Mouse (Mus musculus) lung, adult 2 months (tissue): ENCODE data around the gene Rpl37.

Experiments used
- CTCF ChIP-seq: fragments of 200-500 bp; IDR thresholded peaks from 2 replicates; pipeline ENCODE4 v1.5.1; 2011; ENCODE audit warnings: mild to moderate bottlenecking, low read length, control low read depth; ENCODE audit not compliant: insufficient read depth
- POLR2A ChIP-seq: fragments of 200-500 bp; IDR thresholded peaks from 2 replicates; pipeline ENCODE4 v1.6.1; 2011; ENCODE audit warnings: low read depth, mild to moderate bottlenecking, control low read depth, low read length, borderline replicate concordance; ENCODE audit errors: extremely low read depth

DNA sequence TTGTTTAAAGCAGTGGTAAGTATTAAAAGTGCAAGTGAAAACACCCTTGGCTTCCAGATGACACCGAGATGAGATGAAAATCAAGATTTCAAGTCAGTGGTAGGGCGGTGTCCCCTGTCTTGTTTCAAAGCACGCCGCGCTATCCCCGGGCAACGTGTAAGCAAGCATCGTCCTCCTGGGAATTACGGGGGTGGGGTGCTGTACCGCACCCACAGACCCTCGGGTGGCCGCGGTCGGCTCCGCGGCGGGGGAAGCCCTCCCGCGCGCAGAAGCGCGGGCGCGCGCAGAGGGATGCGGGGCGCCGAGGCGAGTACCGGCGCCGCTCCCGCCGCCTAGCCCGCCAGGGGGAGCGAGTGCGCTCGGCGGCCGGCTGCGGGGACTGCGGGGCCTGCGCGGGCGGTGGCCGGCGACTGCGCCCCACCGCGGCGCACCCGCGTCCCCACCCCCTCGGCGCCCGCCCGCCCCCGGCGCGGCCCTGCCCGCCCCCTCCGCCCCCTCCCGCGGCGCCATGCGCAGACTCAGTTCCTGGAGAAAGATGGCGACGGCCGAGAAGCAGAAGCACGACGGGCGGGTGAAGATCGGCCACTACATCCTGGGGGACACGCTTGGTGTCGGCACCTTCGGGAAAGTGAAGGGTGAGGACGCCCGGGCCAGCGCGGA lies 27.0 kb downstream of the Rpl37 start, which contains the start of gene Prkaa1:
- peak; percentile 66; the same call in 1 of the 2 replicates for TF ChIP-seq POLR2A
- TF ChIP-seq CTCF: no peak
